Mouse (Mus musculus) ES-E14 (cell line): ENCODE data around the gene Scgb3a1. TPM values are rescaled to one million over a fixed set of nuclear protein-coding genes. Genes with fewer than 3 reads are reported as not detected.

Experiments
- DNase-seq: peaks from one replicate; pipeline ENCODE4 v3.0.0-alpha.2; 2013; ENCODE audit warnings: low read depth, low spot score
- H3K27ac ChIP-seq: 2 replicates; pipeline ENCODE4 v1.5.1; 2012; ENCODE audit warnings: low read depth, mild to moderate bottlenecking, low read length, moderate library complexity, mixed read lengths; ENCODE audit not compliant: poor library complexity, insufficient read depth, severe bottlenecking
- H3K36me3 ChIP-seq: 2 replicates; pipeline ENCODE4 v1.6.1; 2012; ENCODE audit warnings: mild to moderate bottlenecking, low read length, moderate library complexity, mixed read lengths; ENCODE audit not compliant: control insufficient read depth, poor library complexity, insufficient read depth, severe bottlenecking
- H3K4me1 ChIP-seq, 2 experiments: fragments of 150-350 bp in 1 of 2; sonication (generic) in 1 of 2; 2 replicates each; pipeline ENCODE4 v1.6.1; 2012; ENCODE audit warnings: low read length in 2 of 2, mild to moderate bottlenecking in 1 of 2, mixed read lengths in 1 of 2; ENCODE audit not compliant: control insufficient read depth in 2 of 2, insufficient read depth in 2 of 2, poor library complexity in 1 of 2
- H3K4me3 ChIP-seq, 2 experiments: fragments of 150-350 bp in 1 of 2; sonication (generic) in 1 of 2; 2 replicates each; pipeline ENCODE4 v1.5.1; 2012; ENCODE audit warnings: low read length in 2 of 2, low read depth in 1 of 2, mild to moderate bottlenecking in 1 of 2, mixed read lengths in 1 of 2; ENCODE audit not compliant: insufficient read depth in 1 of 2, poor library complexity in 1 of 2, severe bottlenecking in 1 of 2
- H3K9ac ChIP-seq: 2 replicates; pipeline ENCODE4 v1.6.1; 2012; ENCODE audit warnings: low read depth, mild to moderate bottlenecking, low read length, mixed read lengths; ENCODE audit not compliant: poor library complexity, insufficient read depth, severe bottlenecking
- H3K9me3 ChIP-seq: fragments of 150-350 bp; sonication (generic); 2 replicates; pipeline ENCODE4 v1.6.1; 2012; ENCODE audit warnings: low read depth, mild to moderate bottlenecking, low read length; ENCODE audit not compliant: control insufficient read depth, insufficient read depth
- CHD2 ChIP-seq: IDR thresholded peaks from 2 replicates; pipeline ENCODE4 v1.6.1; 2014; ENCODE audit warnings: mild to moderate bottlenecking, low read depth, low read length, inconsistent platforms
- HCFC1 ChIP-seq: IDR thresholded peaks from 2 replicates; pipeline ENCODE4 v1.6.1; 2012; ENCODE audit warnings: low read length, inconsistent platforms, borderline replicate concordance; ENCODE audit not compliant: insufficient read depth
- MAFK ChIP-seq: IDR thresholded peaks from 2 replicates; pipeline ENCODE4 v1.6.1; 2014; ENCODE audit warnings: mild to moderate bottlenecking, low read depth, low read length, inconsistent platforms; ENCODE audit not compliant: insufficient read depth
- ZC3H11A ChIP-seq: IDR thresholded peaks from 2 replicates; pipeline ENCODE4 v1.6.1; 2012; ENCODE audit warnings: low read depth, mild to moderate bottlenecking, inconsistent platforms, low read length, borderline replicate concordance
- ZNF384 ChIP-seq: IDR thresholded peaks from 2 replicates; pipeline ENCODE4 v1.6.1; 2012; ENCODE audit warnings: low read depth, low read length, inconsistent platforms
- in situ Hi-C, 2 experiments: fragments of 600-800 bp; cut with MboI; formaldehyde crosslinking; loops; one replicate each; pipeline ENCODE4 v1.15.1; 2025; ENCODE audit warnings: low sequenced_read_pairs in 2 of 2, inconsistent platforms in 1 of 2; ENCODE audit not compliant: unreplicated experiment in 2 of 2
- total RNA-seq: library from RNA; depleted of rRNA; stranded (reverse); fragments of 300-350 nt; gene quantifications from 2 replicates; pipeline ENCODE4 v1.2.3, GENCODE M21; 2012; rRNA removed

Scgb3a1 gene
- 1.4 and 1.6 TPM in 2 replicates for total RNA-seq

DNA sequence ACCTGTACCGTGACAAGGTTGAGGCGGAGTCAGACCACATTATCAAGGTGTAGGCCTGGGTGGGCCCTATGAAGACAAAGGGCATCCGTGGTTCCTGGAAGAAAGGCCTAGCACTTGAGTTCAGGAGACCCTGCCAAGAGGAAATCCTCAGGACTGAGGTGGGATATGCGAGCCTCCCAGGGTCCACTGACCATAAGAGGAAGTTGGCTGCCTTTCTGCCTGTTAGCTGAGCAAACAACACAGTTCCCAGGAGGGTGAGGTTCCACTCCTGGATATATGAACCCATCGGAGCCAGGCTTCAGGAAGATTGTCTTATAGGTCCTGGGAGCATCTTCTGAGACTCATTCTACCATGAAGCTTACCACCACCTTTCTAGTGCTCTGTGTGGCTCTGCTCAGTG is at the start of gene Scgb3a1:
Gene Scgb3a1 (plus strand): TSS at position 301 of the 400 bp plus-strand sequence.
- Histone ChIP-seq H3K27ac (no peak within 1 kb of the TSS), H3K9me3 (no peaks in the 10 kb centered on the region), H3K9ac (no peak within 1 kb of the TSS), H3K36me3 (peaks cover 2% of the 10 kb centered on the region; the same call in 1 of the 2 replicates), H3K4me1 (peaks cover 4 to 16% of the 10 kb centered on the region in 2 experiments; a peak in 3 of 4 replicates), H3K4me3 (no peak within 1 kb of the TSS)
- in situ Hi-C loops: no loop called here
- TF ChIP-seq MAFK: no peak
- TF ChIP-seq HCFC1: no peak
- TF ChIP-seq ZC3H11A: no peak
- TF ChIP-seq CHD2: no peak
- TF ChIP-seq ZNF384: no peak
- DNase-seq: no peak

DNA sequence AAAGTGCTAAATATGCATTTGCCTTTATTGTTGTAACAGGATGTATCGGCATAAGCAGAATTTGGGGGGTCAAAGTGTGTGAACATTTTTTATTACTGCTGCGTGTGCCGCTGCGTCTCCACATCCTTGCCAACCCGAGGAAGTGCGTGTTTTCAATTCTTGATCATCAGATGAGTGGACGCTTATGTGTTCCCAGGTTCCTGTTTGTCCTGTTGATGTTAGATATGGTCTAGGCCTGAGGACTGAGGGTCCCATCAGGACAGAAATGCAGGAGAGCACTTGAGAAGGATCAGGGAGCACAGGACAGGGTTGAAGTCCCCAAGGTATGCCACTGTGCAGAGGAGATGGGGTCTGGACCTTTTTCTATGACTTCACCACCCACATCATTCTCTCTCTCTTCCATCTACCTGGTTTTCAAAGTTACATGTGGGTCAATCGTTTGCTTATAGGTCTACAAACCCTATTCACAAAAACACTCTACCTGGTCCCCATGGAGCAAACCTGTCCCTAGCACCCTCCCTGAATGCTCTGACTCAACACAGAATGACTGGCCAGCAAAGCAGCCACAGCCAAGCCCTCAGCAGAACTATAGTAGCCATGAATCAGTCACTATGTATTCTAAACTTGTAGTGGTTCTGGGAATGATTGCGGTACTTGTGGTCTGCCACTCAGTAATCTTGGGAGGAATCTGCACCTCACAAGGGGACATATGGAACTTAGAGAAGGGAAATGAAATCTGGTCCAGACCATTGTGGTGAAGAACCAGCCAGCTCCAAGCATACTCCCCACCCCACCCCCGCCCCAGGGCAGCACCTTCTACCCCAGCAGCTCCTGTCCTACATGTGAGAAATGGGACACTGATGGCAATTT is 47.3 kb upstream of the Scgb3a1 start:
- H3K4me3 ChIP-seq: no peak overlapping the region
- no peak for TF ChIP-seq HCFC1
- TF ChIP-seq CHD2: no peak
- TF ChIP-seq MAFK: no peak
- no peaks in the 10 kb centered on the region for H3K36me3 ChIP-seq
- H3K9me3 ChIP-seq: no peaks in the 10 kb centered on the region
- no peak for DNase-seq
- peaks cover 0 to 2% of the 10 kb centered on the region in 2 experiments; a peak in 1 of 4 replicates for H3K4me1 ChIP-seq
- H3K9ac ChIP-seq: no peak overlapping the region
- in situ Hi-C loops: no loop called here
- H3K27ac ChIP-seq: no peak overlapping the region

DNA sequence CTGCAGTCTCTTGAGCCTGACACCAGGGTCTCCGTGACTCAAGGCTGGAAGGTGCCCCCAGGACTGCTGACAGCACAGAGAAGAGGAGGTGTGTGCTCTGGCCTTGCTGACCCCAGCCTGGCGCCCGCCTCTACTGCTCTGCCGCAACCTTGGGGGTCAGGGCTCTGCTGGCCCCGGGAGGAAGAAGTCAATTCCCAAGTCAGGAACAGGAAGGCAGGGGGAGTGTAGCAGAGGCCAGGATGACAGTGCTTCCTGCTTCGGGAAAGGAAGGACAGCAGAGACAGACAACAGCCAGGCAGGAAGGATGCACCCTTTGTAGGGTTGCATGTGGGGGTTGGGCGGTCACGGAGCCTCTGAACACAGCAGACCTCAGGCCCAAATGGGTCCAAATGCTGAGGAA is 44.9 kb upstream of the Scgb3a1 start:
- Histone ChIP-seq H3K36me3 (no peaks in the 10 kb centered on the region), H3K4me3 (no peak overlapping the region), H3K9me3 (no peaks in the 10 kb centered on the region), H3K27ac (no peak overlapping the region), H3K4me1 (peaks cover 0 to under 1% of the 10 kb centered on the region in 2 experiments; a peak in 1 of 4 replicates), H3K9ac (no peak overlapping the region)
- TF ChIP-seq HCFC1: no peak
- TF ChIP-seq ZNF384: no peak
- no peak for TF ChIP-seq CHD2
- no peak for TF ChIP-seq MAFK
- TF ChIP-seq ZC3H11A: no peak
- in situ Hi-C loops: no loop called here
- no peak for DNase-seq

- H3K4me1 ChIP-seq: peaks cover 0 to 5% of the 10 kb centered on the region in 2 experiments; a peak in 1 of 4 replicates
- no peaks in the 10 kb centered on the region for H3K9me3 ChIP-seq
- DNase-seq: no peak
- no peak overlapping the region for H3K27ac ChIP-seq
- H3K9ac ChIP-seq: no peak overlapping the region
- in situ Hi-C loops: no loop called here
- no peak overlapping the region for H3K4me3 ChIP-seq
- TF ChIP-seq ZNF384 (no peak), MAFK (no peak), CHD2 (no peak), HCFC1 (no peak), ZC3H11A (no peak)
- H3K36me3 ChIP-seq: no peaks in the 10 kb centered on the region
These were observed 41.5 kb upstream of the Scgb3a1 start for GRCm38 (mm10) chr11:49621953-49622352.

DNA sequence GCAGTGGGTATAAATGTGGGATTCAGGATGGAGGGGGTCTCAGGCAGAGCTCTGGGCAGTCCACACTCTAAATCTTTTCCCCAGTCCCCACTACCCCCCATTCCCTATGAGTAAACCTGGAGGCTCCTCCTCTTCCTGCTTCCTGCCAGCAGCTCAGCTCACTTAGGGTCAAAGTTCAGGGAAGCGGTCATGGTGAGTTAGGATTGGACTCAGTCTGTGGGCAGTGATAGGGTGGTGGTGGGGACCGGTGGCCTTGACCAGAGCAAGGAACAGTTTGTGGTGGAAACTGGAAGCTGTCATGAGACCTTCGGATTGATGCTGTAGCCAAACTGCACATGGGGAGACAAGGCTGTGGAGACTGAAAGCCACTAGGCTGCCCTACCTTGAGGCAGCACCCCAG is 39.3 kb upstream of the Scgb3a1 start:
- DNase-seq: no peak
- TF ChIP-seq ZNF384 (no peak), ZC3H11A (no peak), MAFK (no peak), CHD2 (no peak), HCFC1 (no peak)
- no peak overlapping the region for H3K9ac ChIP-seq
- H3K9me3 ChIP-seq: no peaks in the 10 kb centered on the region
- H3K36me3 ChIP-seq: no peaks in the 10 kb centered on the region
- no peak overlapping the region for H3K4me3 ChIP-seq
- peaks cover 0 to 5% of the 10 kb centered on the region in 2 experiments; a peak in 1 of 4 replicates for H3K4me1 ChIP-seq
- in situ Hi-C loops: no loop called here
- H3K27ac ChIP-seq: no peak overlapping the region
